Mouse (Mus musculus): ENCODE data around the gene Npff.

DNA sequence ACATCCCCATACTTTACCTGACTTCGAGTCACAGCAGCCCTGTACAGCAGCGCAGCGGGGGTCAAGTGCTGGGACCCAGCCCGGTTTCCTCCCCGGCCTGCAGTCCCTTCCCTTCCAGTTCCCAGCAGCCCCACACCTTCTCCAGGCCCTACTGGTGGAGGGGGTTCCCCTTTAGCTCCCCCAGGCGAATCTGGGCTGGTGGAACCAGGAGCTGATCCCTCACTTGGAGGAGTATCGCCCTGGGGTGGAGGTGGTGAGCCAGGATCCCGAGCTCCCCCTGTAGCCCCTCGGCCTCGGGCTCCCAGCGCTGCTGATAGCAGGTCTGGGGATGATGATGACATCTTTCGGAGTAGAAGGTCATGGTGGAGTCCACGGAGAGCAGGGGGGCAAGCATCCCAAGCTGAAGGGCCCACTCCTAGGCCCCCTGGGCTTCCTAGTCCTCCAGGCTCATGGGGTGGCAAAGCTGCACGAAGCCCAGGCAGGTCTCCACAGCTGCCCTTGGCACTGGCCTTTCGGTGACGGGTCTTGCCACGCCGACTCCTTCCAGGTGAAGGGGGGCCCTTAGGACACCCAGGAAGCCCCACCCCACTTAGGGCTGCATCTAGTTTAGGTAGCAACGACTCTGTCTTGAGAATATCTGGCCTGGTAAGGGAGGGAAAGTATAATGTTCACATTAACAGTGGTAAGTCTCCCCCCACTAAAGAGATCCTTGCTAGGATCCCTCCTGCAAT is 23.5 kb downstream of the Npff start:
- TF ChIP-seq CTCF (IDR thresholded peaks at IDR 0.05; ENCODE audit: low read depth, low read length) (no peak), GATA2 (IDR thresholded peaks at IDR 0.05; ENCODE audit: borderline replicate concordance, low read depth, low read length) (no peak), POLR2AphosphoS5 (IDR thresholded peaks at IDR 0.05; ENCODE audit: insufficient replicate concordance, low read depth, low read length) (no peak), GATA1 (IDR thresholded peaks at IDR 0.05; ENCODE audit: borderline replicate concordance, low read length) (no peak)

All from G1E (cell line).